Mouse (Mus musculus) megakaryocyte, embryonic 14.5 days (primary cell): Measurements from ENCODE around the gene Gm49711.

Experiments
- FLI1 ChIP-seq: IDR thresholded peaks from 2 replicates; pipeline ENCODE4 v1.6.1; 2012; ENCODE audit warnings: low read length, inconsistent platforms, mixed read lengths
- GATA1 ChIP-seq: IDR thresholded peaks from 3 replicates; pipeline ENCODE4 v1.6.1; 2012; ENCODE audit warnings: mixed read lengths, low read length, inconsistent platforms, borderline replicate concordance

DNA sequence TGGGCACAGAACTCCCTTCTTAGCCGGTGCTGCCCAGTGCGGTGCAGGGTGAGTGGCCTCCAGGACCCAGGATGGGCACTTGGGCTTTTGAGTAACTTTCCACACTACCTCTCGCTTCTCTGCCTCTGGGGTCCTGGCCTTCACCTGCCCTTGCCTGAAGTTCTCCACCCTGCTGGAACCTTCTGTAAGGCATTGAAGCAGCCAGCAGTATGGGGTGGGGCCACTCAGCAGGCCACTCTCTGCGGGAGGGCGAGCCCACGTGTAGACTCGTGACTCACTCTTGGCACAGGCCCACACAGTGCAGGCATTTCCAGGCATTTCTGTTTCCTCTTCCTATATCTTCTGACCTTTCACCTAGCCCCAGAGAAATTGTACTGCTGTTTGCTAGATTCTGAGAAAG lies 18.7 kb upstream of the Gm49711 start:
- TF ChIP-seq GATA1: no peak
- TF ChIP-seq FLI1: no peak
